Mouse (Mus musculus): ENCODE results near the gene Mtss1l.

The Mtss1l gene

DNA sequence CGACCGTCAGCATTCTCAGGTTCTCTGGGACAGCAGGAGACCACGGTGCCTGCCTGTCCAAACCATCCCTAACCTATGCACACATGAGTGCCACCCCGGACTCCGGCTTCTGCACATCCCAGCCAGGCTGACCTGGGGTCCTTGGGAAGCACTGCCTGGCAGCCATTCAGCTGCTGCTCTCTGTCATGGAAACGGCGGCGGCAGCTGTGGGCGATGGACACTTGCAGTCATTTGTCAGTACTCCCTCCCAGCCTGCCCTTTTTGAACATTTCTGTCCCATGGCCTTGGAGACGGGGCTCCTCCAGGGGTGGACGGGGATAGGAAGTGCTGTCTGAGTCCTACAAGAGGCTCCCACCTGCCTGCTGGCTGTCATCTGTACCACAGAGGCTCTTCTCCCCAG lies 12.8 kb upstream of the Mtss1l start:
- no peak for DNase-seq

DNA sequence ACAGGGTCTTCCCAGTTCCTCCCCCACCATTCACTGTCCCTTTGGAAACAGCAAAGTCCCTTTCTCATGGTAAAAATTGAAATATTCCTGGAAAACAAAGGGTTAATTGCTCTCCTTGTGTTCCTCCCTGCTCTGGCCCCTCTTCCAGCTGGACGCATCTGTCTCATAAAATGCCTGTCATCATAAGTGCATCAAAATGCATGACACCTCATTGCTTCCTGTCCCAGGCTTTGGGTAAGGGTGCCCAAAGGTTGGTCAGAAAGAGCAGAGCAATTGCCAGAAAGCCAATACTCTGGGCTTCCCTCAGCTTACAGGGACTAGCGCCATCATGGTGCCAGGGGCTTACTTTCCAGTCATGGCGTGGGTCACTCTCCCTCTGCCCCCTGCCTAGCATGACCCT lies 10.7 kb upstream of the Mtss1l start:
- DNase-seq: no peak

DNA sequence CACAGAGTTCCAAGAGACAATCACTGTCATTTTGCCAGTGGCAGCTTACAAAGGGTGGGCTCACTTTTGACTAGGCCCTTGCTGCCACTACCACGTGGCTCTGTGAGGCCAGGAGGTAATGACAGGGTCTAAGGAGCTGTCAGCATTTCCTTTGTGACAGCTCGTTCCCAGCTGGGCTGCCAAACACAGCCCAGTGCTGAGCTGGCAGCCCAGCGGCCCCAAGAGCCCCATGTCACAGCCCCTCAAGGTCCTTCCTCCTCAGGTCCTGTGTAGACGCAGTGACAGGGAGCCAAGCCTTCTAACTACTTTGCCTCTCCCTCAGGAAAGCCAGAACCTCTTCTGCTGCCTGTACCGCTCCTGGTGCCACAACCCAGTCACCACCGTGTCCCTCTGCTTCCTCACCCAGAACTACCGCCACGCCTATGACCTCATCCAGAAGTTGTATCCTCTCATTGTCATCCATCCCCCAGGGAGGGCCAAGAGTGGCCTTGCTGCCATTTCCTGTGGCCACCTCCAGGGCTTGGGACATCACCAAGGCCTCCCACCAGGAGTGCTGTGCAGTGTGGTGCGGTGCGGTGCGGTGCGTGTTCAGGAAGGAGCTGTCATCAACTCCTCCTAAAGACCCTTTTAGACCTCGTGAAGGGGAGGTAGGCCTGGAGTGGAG lies 9.9 kb upstream of the Mtss1l start:
- no peak for DNase-seq

DNA sequence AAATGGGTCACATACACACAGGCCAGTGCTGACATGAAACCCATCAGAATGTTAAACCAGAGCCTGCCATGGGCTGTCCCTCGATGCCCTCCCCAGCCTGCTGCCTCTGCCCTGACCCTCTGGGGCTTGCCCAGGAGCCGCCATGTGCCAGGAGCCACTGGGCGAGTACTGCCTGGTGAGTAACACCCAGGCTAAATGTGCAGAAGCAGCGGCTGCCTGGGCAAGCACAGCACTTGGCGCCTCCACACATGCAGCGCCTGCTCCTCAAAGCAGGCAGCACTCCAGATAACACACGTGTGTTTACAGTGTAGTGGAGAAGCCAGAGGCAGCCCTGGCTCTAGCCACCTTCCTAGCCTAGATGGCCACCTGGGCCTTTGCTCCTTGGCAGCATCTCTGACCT lies 8.2 kb upstream of the Mtss1l start:
- peak; percentile 70 for DNase-seq

DNA sequence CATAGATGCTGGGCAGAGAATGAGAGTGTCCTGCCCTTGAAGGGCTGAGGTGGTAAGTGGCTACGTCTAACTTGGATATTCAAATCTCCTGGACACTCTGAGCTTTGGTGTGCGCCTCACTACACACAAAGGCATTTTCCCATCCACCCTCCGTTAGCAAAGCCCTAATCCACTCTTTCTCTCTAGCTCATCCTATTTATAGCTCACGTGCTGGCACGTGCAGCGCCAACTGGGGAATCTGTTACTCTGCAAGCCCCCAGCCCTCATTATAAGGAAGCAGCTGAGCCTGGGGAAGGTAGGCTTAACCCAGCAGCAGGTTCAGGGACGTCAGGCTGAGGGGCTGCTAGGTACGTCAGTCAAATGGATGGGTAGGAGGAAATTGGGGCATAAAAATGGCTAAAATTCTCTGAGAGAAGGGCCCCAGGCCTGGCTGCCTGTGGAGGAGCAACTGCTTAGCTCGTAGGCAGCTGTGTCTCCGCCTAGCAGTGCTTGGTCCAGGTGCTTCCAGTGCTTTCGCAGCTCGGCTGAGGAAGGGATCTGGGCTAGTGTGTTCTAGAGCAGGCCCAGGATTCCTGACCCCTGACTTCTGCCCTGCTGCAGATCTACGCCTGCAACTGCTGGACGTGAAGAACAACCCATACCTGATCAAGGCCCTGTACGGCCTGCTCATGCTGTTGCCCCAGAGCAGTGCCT lies 6.3 kb upstream of the Mtss1l start:
- peak; percentile 9 for DNase-seq

DNA sequence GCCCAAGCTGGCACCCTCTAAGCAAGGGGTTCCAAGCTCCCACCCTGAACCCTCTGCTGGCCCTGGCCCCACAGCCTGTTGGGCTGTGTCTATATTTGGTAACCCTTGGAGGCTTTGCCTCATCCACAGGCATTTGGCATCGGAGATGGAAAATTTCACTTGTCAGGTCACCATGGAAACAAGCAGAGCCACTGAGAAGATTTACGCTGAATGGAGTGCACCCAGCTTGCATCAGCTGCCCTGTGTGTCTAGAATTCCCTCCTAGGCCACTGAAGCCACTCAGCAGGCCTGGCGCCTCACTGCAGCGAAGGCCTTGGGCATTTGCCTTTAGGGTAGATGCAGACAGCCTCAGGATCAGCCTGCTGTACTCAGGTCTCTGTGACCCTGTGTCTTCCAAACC lies 5.2 kb upstream of the Mtss1l start:
- DNase-seq: peak; percentile 69

DNA sequence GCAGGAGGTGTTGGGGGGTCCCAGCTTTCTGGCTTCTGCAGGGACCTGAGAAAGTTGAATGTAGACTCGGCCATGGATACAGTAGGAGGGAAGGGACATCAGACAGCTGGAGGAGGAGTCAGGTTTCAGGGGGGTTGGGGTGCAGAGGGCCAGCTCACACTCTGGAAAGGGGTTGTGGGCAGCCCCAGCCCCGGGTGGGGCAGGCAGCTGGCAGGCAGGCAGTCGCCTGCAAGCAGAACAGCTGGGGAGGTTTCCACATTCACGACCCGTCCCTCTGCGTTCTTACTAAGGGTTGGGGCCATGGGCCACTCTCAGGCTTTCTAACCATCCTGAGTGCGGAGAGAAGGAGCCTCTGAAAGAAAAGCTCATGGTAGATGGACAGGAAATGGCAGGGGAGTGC lies 4.1 kb upstream of the Mtss1l start:
- DNase-seq: no peak

DNA sequence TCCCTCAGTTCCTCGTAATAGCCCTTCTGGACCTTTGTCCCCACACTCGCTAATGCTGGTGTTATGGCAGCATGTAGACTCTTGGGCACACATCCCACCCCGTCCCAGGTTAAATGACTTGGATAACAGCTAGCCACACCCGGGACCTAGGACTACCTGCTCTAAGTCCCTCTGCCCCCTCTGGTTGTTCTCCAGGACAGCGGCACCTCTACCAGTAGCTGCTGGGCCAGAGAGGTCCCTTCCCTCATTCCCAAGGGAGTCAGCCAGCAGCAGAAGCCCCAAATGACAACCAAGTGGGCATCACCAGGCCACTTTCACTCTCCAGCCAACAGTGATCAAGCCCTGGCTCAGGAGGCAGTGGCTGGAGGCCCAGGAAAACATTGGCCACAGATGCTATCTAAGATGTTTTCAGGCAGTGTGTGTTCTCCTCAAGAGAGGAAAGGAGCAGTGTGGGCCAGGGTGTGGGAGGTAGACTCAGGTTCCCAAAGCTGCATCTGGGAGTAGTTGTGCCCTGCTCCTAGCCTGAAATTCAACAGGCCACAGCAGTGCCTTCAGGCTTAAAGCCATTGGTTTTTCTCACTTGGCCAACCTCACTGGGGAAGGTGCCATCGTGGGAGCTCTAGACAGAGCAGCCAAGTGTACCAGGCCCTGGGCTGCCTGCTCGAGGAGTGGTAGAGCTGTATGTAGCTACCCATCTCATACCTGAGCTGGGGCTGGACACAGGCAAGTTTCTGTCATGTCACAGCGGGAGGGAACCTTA lies 2.9 kb upstream of the Mtss1l start:
- DNase-seq: no peak

DNA sequence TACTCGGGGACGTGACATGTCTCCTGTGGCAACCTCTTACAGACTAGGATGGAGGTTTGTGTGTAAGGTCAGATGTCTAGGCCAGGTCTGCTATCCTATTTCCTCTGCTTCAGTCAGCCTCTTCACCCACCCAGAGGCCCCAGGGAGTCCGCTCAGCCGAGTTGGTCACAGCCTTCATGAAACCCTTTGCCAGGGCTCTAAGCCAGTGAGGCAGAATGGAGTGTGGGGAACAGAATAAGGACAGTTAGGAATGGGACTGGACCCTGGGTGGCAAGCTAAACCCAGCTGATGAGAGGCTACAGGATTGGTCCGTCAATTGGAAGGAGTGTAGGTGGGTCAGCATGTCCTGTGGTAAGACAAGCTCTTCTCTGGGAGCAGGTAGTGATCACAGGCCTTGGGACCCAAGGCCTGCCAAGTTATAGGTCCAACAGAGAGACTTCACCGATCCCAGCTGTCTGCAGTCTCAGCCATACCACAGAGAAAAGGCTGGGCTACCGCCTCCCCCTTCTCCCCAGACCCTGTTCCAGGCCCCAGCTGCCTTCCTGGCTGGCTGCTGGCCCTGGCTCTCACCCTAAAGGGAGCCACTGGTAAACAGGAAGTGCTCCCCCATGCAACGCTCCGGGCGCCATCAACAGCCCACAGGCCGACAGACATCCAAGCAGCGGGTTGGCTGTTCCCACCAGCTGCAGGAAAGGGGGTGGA lies 2.2 kb upstream of the Mtss1l start:
- DNase-seq: no peak

DNA sequence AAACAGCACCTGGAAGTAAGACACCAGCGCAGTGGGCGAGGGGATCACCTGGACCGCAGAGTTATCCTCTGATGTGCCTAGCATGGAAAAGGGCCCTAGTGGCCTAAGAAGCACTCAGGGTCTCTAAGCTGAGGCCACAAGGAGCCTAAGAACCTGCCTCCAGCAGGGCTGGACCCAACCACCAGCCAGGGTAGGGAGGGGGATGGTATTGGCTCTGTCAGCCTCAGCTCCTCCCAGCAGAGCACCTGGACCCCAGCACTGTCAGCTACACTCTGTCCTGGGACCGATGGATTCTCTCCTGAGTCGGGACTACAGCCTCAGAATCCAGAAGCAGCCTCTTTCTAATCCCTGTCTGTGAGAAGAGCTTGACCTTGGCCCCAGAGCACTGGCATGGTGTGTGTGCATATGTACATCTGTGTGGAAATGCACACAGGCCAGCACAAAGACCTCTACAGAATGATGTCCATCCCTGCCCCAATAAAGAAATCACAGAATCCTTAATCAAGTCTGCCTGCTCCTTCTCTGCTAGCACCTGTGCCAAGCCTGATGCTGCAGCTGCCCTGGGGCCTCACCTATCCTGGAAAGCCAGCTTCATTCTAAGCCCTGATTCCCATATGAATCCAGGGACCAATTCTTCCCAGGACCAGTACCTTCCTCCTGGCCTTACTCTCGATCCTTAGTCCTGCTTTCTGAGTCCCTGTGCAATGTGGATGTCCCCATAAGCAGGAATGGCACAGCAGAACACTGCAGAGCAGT lies 1.2 kb upstream of the Mtss1l start:
- no peak for DNase-seq

DNA sequence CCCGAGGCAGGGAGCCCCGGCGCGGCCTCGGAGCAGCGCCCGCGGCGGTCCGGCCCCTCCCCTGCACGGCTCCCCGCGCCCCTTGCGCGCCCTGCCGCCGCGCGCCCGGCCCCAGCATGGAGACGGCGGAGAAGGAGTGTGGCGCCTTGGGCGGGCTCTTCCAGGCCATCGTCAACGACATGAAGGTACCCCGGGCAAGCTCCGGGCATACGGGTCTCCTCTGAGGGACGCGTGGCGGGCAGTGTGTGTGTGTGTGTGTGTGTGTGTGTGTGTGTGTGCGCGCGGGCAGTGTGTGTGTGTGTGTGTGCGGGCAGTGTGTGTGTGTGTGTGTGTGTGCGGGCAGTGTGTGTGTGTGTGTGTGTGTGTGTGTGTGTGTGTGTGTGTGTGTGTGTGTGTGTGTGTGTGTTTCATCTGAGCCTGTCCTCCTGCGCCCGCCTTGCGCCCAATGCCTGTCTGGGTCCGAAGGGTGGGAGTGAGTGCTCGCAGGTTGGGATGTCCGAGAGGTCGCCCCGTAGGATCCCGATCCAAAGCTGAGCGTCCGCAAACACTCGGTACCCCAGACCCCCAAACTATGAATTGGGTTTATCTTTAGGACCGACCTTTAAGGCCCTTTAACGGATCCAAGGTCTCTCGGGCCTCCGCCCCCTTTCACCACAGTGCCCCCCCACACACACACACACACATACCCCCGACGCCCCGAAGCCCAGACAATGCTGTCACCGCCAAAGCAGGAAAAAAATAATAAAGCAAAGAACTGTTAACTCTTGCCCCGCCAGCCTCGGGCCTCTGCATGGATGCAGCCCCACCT lies 534 bp downstream of the Mtss1l start:
- no peak for DNase-seq

DNA sequence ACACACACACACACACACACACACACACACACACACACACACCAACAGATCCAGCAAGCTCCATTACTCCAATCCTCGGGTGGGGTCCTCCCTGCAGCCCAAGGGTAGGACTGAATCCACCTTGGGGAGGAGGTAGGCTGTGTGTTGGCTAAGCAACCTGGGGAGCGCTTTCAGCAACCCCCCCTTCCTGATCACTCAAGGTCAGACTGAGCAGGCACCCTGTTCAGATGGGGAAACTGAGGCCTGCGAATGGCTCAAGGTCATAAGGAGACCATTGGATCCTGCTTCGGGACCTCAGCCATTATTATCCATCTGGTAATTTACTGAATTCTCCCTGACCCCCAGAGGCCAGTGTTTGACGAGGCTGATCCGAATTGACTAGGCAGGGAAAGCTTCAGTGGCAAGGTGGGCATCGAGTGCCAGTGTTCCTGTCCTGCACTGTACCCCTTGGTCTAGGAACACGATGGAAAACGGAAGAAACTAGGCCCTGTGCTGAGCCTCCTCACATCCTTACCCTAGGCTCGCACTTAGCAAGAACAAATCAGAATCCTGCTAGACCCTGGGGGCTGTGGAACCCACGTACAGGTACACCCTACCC lies 1.2 kb downstream of the Mtss1l start:
- no peak for DNase-seq

DNA sequence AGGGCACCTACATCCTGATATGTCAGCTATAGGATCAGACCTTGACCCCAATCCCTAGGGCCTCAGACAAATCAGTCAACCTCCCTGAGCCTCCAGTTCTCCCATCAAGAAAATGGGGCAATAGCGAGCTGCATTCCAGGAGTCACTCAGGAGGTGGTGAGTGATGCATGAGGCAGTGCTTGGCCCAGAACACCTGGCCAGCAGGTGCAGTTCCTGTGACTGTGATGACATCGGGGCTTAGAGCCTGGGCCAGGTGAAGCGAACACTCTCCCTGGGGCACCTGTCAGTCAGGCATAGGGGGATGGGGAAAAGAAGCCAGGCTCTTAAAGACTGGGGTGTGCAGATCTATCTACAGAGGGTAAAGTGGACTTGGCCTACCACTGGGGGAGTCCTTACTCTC lies 3.2 kb downstream of the Mtss1l start:
- no peak for DNase-seq

DNA sequence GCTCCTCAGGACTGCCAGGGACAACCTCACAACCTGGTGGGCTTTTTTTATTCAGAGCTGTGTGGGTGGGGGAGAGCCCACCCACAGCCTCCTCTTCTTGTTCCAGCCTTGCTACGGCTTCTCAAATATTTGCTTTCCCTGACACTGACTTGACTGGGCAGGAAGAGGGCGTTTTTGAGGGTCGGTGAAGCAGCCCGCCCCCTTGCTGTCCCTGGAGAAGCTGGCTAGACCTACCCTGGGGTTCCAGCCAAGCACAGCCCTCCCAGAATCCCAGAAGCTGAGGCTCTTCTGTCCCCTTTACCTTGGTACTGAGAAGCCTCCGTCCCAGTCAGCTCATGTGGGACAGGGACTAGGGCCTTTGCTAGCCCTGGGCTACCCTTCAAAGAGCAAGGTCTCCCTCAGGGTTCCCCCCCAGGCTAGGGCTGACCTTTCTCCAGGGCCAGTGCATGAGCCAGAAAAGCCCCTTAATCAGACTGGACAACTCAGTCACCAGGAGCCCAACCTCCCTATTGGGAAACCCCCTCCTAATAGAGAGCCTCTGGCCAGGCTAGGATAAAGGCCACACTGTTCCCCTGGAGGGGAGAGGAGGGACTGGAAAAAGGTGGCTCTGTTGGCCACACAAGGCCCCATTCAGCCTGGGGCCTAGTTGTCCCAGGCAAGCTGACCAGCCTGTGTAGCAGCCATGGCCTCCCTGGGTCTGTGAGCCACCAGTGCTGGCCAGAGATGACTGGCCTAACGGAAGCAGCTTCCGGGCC lies 4.0 kb downstream of the Mtss1l start:
- peak; percentile 43 for DNase-seq

DNA sequence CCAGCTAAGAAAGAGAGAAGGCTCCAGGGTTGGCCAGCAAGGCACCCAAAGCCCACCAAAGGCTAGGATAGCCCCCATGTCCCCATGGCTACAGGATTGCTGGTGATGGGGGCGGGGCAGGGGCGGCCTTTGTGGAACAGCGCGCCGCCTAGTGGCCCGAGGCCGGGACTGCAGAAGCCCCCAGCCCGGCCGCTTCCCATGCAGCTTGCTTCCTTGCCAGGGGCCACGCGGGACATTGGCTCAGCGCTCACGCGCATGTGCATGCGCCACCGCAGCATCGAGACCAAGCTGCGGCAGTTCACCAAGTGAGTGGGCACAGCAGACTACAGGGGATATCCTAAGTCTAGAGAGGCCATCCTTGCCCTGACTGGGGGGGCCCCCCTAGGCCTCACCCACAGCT lies 5.6 kb downstream of the Mtss1l start:
- DNase-seq: peak; percentile 55

DNA sequence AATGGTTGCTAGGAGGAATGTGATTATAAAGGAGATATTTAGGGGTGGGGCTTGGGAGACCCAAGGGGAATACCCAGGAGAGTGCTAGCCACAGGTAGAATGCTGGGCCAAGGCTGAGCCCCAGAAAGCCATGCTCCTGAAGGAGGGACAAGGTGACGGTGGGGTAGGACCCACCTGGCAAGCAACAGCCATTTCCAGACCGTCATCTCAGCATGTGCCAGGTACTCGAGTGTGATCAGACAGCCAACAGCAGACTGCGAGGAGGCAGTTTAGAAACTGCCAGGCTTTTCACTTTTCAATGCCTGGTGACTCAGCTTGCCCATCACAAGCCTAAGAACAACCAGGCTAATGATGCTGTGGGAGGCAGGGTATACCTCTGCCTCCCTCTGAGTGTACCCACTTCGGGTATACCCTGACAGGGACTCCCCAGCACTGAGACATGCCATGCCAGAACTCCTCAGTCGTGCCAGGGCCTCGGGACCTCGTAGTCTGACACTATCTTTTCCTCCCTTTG lies 10.1 kb downstream of the Mtss1l start:
- peak; percentile 34 for DNase-seq

DNA sequence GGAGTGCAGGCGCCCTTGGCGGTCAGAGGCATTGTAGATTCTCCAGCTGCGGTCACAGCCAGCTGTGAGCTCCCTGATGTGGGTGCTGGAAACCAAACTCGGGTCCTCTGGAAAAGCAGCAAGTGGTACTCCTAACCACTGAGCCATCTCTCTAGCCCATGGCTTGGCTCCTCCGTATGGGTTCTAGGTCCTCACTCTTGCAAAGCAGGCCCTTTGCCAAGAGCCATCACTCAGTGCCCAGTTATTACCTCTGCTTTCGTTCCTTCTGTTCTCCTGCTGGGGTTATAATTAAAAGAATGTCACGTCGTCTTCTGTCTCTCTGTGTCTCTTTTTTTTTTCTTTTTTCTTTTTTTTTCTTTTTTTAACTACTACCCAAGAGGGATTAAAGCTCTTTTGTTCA lies 11.8 kb downstream of the Mtss1l start:
- no peak for DNase-seq

DNA sequence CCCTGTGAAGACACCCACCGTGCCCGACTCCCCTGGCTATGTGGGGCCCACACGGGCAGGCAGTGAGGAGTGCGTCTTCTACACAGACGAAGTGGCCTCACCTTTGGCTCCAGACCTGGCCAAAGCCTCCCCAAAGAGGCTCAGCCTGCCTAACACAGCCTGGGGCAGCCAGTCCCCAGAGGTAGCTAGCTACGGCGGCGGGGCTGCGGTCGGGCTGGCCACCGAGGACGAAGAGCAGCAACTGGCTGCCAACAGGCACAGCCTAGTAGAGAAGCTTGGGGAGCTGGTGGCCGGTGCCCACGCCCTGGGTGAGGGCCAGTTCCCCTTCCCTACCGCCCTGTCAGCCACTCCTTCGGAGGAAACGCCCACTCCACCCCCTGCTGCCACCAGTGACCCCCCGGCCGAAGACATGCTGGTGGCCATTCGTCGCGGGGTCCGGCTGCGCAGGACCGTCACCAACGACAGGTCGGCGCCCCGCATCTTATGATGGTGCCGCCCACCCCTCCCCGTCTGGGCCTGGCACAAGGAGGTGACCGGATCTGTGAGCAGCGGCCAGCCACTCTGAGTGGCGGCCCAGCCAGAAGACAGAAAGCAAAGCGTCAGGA lies 17.4 kb downstream of the Mtss1l start:
- no peak for DNase-seq

DNA sequence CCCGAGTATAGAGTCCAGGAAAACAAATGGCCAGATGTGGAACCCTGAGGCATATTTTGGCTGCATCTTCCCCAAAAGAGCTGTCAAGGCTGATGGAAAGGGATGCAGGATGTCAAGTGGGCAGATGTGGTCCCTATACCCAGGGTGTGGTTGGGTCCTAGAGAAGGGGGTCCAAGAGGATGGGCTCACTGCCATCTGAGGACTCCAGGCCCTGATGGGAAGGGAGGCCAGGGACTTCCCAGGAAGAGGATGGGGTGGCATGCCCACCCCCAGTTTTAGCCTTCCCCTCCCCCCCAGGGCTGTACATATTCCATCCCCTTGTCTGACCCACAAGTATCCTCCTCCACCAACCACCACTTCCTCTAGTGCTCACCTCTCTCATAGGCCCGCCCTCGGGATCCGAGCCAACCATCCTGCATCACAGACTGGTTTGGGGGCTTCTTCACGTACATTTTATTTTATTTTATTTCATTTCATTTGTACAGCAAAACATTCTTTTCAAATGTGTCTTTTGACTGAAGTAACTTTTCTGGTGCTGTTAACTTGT lies 19.4 kb downstream of the Mtss1l start:
- no peak for DNase-seq

Data from right cerebral cortex, postnatal 25 days (tissue).